Mouse (Mus musculus) small intestine, adult 2 months (tissue): ENCODE measurements around the gene Acsl3. TPM values are rescaled to one million over a fixed set of nuclear protein-coding genes. Genes with fewer than 3 reads are reported as not detected.

Experiments used
- H3K27ac ChIP-seq: fragments of 200-500 bp; 2 replicates; pipeline ENCODE4 v1.5.1; 2012; ENCODE audit warnings: low read depth, low read length, control low read depth, inconsistent platforms; ENCODE audit not compliant: insufficient read depth
- H3K27me3 ChIP-seq: fragments of 200-500 bp; 2 replicates; pipeline ENCODE4 v1.6.1; 2012; ENCODE audit warnings: mild to moderate bottlenecking, moderate library complexity, low read length, inconsistent platforms; ENCODE audit not compliant: control insufficient read depth, insufficient read depth
- H3K36me3 ChIP-seq: fragments of 200-500 bp; 2 replicates; pipeline ENCODE4 v1.6.1; 2012; ENCODE audit warnings: mild to moderate bottlenecking, low read length, control low read depth, inconsistent platforms; ENCODE audit not compliant: control insufficient read depth, insufficient read depth
- H3K4me1 ChIP-seq: fragments of 200-500 bp; 2 replicates; pipeline ENCODE4 v1.6.1; 2012; ENCODE audit warnings: low read length, inconsistent platforms, mixed read lengths; ENCODE audit not compliant: control insufficient read depth, insufficient read depth, insufficient read length
- H3K4me3 ChIP-seq: fragments of 200-500 bp; 2 replicates; pipeline ENCODE4 v1.5.1; 2012; ENCODE audit warnings: low read depth, mild to moderate bottlenecking, control low read depth, inconsistent platforms, low read length, moderate library complexity
- CTCF ChIP-seq: fragments of 200-500 bp; IDR thresholded peaks from 2 replicates; pipeline ENCODE4 v1.5.1; 2012; ENCODE audit warnings: low read depth, mild to moderate bottlenecking, control low read depth, inconsistent platforms, low read length, moderate library complexity, mixed read lengths; ENCODE audit not compliant: insufficient replicate concordance, insufficient read length; ENCODE audit errors: extremely low read depth
- POLR2A ChIP-seq: fragments of 200-500 bp; IDR thresholded peaks from 2 replicates; pipeline ENCODE4 v1.6.1; 2012; ENCODE audit warnings: low read depth, mild to moderate bottlenecking, control low read depth, inconsistent platforms, low read length, moderate library complexity
- WGBS: fragments of 180-500 bp; shearing (Covaris S2); methylation state at CpG from one replicate; pipeline ENCODE4 v1.1.7; 2018; 5-methylcytosine and 5-hydroxymethylcytosine counted together
- polyA plus RNA-seq: library from polyadenylated mRNA; depleted of rRNA; stranded (reverse); fragments of >200 nt; gene quantifications from 2 replicates; pipeline ENCODE4 v1.2.3, GENCODE M21; 2012

Gene Acsl3
- polyA plus RNA-seq, 1 experiment = 7.9 TPM

GRCm38 (mm10) chr1:78725617-78726223, 68.1 kb downstream of the Acsl3 start:
- H3K4me3 ChIP-seq = no peak overlapping the region
- H3K27ac ChIP-seq = no peak overlapping the region
- H3K36me3 ChIP-seq = no peaks in the 10 kb centered on the region
- TF ChIP-seq POLR2A (no peak), CTCF (no peak)
- H3K4me1 ChIP-seq = no peaks in the 10 kb centered on the region
- 53% methylated on average over 6 of the region's 6 CpGs for WGBS
- H3K27me3 ChIP-seq = no peaks in the 10 kb centered on the region

- no peaks in the 10 kb centered on the region for H3K4me1 ChIP-seq
- TF ChIP-seq CTCF (no peak), POLR2A (no peak)
- no peak overlapping the region for H3K27ac ChIP-seq
- H3K4me3 ChIP-seq = no peak overlapping the region
- no peaks in the 10 kb centered on the region for H3K36me3 ChIP-seq
- 78% methylated on average over 9 of the region's 9 CpGs for WGBS
- H3K27me3 ChIP-seq = no peaks in the 10 kb centered on the region
Measured at GRCm38 (mm10) chr1:78730114-78730720, 72.6 kb downstream of the Acsl3 start.

- Histone ChIP-seq H3K36me3 (no peaks in the 10 kb centered on the region), H3K27me3 (no peaks in the 10 kb centered on the region), H3K27ac (no peak overlapping the region), H3K4me3 (no peak overlapping the region), H3K4me1 (no peaks in the 10 kb centered on the region)
- 82% methylated on average over 9 of the region's 9 CpGs for WGBS
- TF ChIP-seq POLR2A (no peak), CTCF (no peak)
Measured at GRCm38 (mm10) chr1:78732290-78732689, 74.7 kb downstream of the Acsl3 start.

GRCm38 (mm10) chr1:78734261-78735000, 76.8 kb downstream of the Acsl3 start:
- H3K4me3 ChIP-seq = no peak overlapping the region
- H3K27ac ChIP-seq = no peak overlapping the region
- no peak for TF ChIP-seq POLR2A
- WGBS = 69% methylated on average over 17 of the region's 17 CpGs
- no peaks in the 10 kb centered on the region for H3K4me1 ChIP-seq
- no peaks in the 10 kb centered on the region for H3K27me3 ChIP-seq
- H3K36me3 ChIP-seq = no peaks in the 10 kb centered on the region

GRCm38 (mm10) chr1:78737646-78738045, 80.0 kb downstream of the Acsl3 start:
- no peaks in the 10 kb centered on the region for H3K36me3 ChIP-seq
- TF ChIP-seq POLR2A (no peak), CTCF (no peak)
- no peak overlapping the region for H3K27ac ChIP-seq
- 68% methylated on average over 5 of the region's 5 CpGs for WGBS
- H3K4me1 ChIP-seq = no peaks in the 10 kb centered on the region
- H3K27me3 ChIP-seq = no peaks in the 10 kb centered on the region
- H3K4me3 ChIP-seq = no peak overlapping the region

- H3K27ac ChIP-seq = no peak overlapping the region
- no peaks in the 10 kb centered on the region for H3K27me3 ChIP-seq
- no peak overlapping the region for H3K4me3 ChIP-seq
- H3K36me3 ChIP-seq = no peaks in the 10 kb centered on the region
- 92% methylated on average over 11 of the region's 11 CpGs for WGBS
- TF ChIP-seq POLR2A = no peak
- TF ChIP-seq CTCF = no peak
- no peaks in the 10 kb centered on the region for H3K4me1 ChIP-seq
Measured at GRCm38 (mm10) chr1:78740676-78741075, 83.1 kb downstream of the Acsl3 start.

GRCm38 (mm10) chr1:78742198-78742597, 84.6 kb downstream of the Acsl3 start:
- WGBS = 85% methylated on average over 12 of the region's 12 CpGs
- TF ChIP-seq POLR2A (no peak), CTCF (no peak)
- Histone ChIP-seq H3K27ac (no peak overlapping the region), H3K4me1 (no peaks in the 10 kb centered on the region), H3K4me3 (no peak overlapping the region), H3K27me3 (no peaks in the 10 kb centered on the region), H3K36me3 (no peaks in the 10 kb centered on the region)
